Mouse (Mus musculus) cortical plate, adult 2 months (tissue): ENCODE data around the gene Lsg1. TPM values are rescaled to one million over a fixed set of nuclear protein-coding genes. Genes with fewer than 3 reads are reported as not detected.

Experiments used
- H3K27ac ChIP-seq: fragments of 200-500 bp; 2 replicates; pipeline ENCODE4 v1.5.1; 2012; ENCODE audit warnings: low read length, control low read depth, inconsistent platforms; ENCODE audit not compliant: insufficient read depth
- H3K4me1 ChIP-seq: fragments of 200-500 bp; 2 replicates; pipeline ENCODE4 v1.6.1; 2011; ENCODE audit warnings: low read length; ENCODE audit not compliant: control insufficient read depth, insufficient read depth
- H3K4me3 ChIP-seq: fragments of 200-500 bp; 2 replicates; pipeline ENCODE4 v1.5.1; 2011; ENCODE audit warnings: mild to moderate bottlenecking, low read length, control low read depth; ENCODE audit not compliant: insufficient read depth
- CTCF ChIP-seq: fragments of 200-500 bp; IDR thresholded peaks from 2 replicates; pipeline ENCODE4 v1.5.1; 2011; ENCODE audit warnings: mild to moderate bottlenecking, control low read depth, low read length; ENCODE audit not compliant: insufficient read depth; ENCODE audit errors: extremely low read depth
- POLR2A ChIP-seq: fragments of 200-500 bp; IDR thresholded peaks from 2 replicates; pipeline ENCODE4 v1.6.1; 2011; ENCODE audit warnings: mild to moderate bottlenecking, low read length, control low read depth; ENCODE audit not compliant: insufficient read depth; ENCODE audit errors: extremely low read depth
- polyA plus RNA-seq: library from polyadenylated mRNA; depleted of rRNA; stranded (reverse); fragments of >200 nt; gene quantifications from 2 replicates; pipeline ENCODE4 v1.2.3, GENCODE M21; 2012; rRNA removed

Lsg1 gene
- polyA plus RNA-seq, 1 experiment = 17.6 TPM

- no peaks in the 10 kb centered on the region; the same call in 1 of the 2 replicates for H3K4me1 ChIP-seq
- no peak overlapping the region for H3K4me3 ChIP-seq
- H3K27ac ChIP-seq = no peak overlapping the region
- TF ChIP-seq POLR2A (no peak), CTCF (no peak)
These were observed 74.1 kb downstream of the Lsg1 start for GRCm38 (mm10) chr16:30513050-30514024.

DNA sequence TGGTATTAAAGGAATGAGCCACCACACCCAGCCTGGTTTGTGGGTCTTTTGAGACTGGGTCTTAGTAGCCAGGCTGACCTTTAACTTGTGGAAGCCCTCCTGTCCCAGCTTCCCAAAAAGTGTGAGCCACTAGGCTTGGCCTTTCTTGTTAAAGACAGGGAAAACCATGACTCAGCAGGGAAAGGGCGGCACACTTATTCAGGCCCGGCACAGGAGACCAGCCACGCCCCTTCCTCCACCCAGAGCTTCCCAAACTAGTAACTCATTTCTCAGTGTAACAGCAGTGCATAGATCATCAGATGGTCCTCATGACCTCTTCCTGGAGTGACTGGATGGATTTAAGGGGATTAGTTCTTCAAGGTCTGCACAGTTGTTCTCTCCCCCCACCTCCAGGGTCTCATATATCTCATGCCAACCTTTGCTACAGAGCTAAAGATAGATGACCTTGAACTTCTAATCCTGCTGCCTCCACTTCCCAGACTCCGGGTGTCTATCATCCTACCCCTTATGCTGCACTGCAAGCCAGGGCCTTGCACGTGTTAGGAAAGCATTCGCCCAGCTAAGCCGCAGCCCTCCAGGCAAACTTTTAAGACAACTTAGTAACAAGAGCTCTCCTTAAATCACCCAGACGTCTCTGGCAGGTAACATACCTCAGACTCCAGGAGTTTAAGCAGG lies 74.9 kb downstream of the Lsg1 start:
- no peak for TF ChIP-seq POLR2A
- TF ChIP-seq CTCF = no peak
- Histone ChIP-seq H3K4me3 (no peak overlapping the region), H3K27ac (no peak overlapping the region), H3K4me1 (no peaks in the 10 kb centered on the region; the same call in 1 of the 2 replicates)

DNA sequence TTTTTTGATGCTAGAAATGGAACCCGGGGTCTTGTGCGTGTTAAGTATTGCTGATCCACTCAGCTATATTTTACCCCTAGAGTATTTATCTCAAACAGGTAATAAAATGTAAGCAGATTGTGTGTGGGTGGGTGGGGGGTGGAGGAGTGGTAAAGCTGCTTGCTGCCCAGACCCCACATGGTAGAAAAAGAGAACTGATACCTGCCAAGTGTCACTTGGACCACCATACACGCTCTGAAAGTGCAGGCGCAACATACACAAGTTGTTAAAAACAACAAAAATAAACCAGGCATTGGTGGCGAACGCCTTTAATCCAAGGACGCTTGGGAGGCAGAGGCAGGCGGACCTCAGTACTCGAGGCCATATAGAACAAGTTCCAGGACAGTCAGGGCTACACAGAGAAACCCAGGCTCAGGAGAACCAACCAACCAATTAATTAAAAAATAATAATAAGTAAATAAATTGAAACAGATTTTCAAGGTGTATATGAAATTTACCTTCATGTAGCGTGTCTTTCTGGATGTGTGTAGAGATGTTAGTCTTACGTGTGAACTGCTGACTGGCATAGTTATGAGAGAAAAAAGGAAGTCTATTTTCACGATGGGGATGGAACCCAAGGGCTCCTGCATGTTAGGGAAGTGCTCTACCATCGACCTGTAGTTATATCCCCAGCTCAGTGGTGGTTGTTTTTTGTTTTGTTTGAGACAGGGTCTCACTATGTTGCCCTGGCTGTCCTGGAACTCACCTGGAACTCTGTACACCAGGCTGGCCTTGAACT lies 75.6 kb downstream of the Lsg1 start:
- TF ChIP-seq POLR2A (no peak), CTCF (no peak)
- peak overlapping the region; percentile 37; the same call in 1 of the 2 replicates for H3K4me3 ChIP-seq
- no peaks in the 10 kb centered on the region; the same call in 1 of the 2 replicates for H3K4me1 ChIP-seq
- H3K27ac ChIP-seq = no peak overlapping the region

- Histone ChIP-seq H3K27ac (peak overlapping the region; percentile 58), H3K4me3 (peak overlapping the region; percentile 37), H3K4me1 (no peaks in the 10 kb centered on the region; the same call in 1 of the 2 replicates)
- TF ChIP-seq CTCF = no peak
- TF ChIP-seq POLR2A = peak; percentile 92
These were observed 76.6 kb downstream of the Lsg1 start for GRCm38 (mm10) chr16:30510504-30511451.

Other genes starting within 250 kb of the Lsg1 start
- gene Atp13a3, start 181.6 kb downstream of the Lsg1 start, polyA plus RNA-seq = 29.5 and 31.4 TPM in 2 replicates
- 92.0 and 101 TPM in 2 replicates for gene Tmem44, start 36.8 kb downstream of the Lsg1 start, polyA plus RNA-seq
- gene Fam43a, start 12.1 kb upstream of the Lsg1 start, polyA plus RNA-seq = 14.8 and 15.6 TPM in 2 replicates